Mouse (Mus musculus) erythroblast, embryonic 14.5 days (primary cell): ENCODE data around the gene Map4k3.

ENCODE experiments used
- GATA1 ChIP-seq: IDR thresholded peaks from 2 replicates; pipeline ENCODE4 v1.6.1; 2012; ENCODE audit warnings: low read length, inconsistent platforms, mixed read lengths
- TAL1 ChIP-seq: IDR thresholded peaks from 3 replicates; pipeline ENCODE4 v1.6.1; 2012; ENCODE audit warnings: low read length, inconsistent platforms, mixed read lengths

DNA sequence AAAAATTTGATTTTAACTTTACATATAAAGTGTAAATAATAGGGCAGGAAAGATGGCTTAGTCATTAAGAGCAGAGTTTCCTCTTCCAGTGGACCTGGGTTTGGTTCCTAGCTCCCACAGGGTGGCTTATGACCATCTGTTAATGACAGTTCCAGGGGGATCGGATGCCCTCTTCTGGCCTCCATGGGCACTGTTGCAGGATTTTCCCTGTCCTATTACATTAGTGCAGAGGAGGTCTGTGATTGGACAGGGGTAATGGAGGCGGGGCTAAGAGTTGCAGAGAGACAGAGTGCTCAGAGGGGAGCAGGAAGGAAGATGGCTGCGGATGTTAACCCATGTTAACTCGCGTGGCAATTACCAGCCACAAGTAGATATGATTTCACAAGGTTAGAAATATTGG lies 95.4 kb downstream of the Map4k3 start:
- TF ChIP-seq GATA1 (no peak), TAL1 (no peak)
